14 mouse cellular contexts compared by ENCODE assay signal in the genomic region with DNA sequence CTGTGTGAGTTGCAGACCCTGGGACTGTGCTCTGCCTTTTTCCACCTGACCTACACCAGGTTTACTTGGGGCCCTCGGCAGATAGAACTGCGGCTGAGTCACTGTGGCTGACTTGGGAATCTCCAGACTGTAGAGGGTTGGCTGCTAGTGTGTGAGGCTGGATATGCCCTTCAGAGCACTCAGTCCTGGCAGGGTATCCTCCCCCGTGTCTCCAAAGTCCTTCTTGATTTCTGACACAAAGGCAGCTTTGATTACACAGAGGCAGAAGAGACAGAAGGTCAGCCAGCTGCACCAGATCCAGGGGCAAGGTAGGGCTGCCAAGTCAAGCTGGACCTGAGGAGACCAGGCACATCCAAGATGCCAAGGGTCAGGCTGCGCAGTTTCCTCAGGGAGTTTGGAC. TPM values are rescaled to one million over a fixed set of nuclear protein-coding genes. Genes with fewer than 3 reads are reported as not detected.
A peak's percentile ranks its signal among the peaks of the same experiment; 100 is the strongest.
DNase-seq lines count a peak whose midpoint lies in the region; ATAC-seq and TF ChIP-seq lines count a peak whose summit lies in the region.
"Had no signal": no experiment of that assay in that cellular context is flagged by ENCODE, and none has a peak within 500 bp of the region (broad histone marks: within the 10 kb centered on the region; RNA-seq: fewer than 3 reads in every experiment).

No protein-coding gene starts in this region.

- ATAC-seq in megakaryocyte, adult 5-6 weeks (ENCODE audit: poor library complexity, severe bottlenecking), result no peak
- no peak for ATAC-seq in intestine, embryonic 15.5 days
- ATAC-seq: inflammation-experienced regulatory T-cells, adult 6 months had no signal

- intact Hi-C loops in gastrocnemius, adult 2 months (cut with DNase I), result no loop called here

- 63% methylated on average over 4 of the region's 4 CpGs for WGBS in intestine, embryonic 15.5 days

- H3K4me3 ChIP-seq in gastrocnemius, adult 2 months, result no peak overlapping the region
- H3K4me3 ChIP-seq in megakaryocyte, embryonic 14.5 days (replicated peaks), result peak overlapping the region; percentile 66
- no peak overlapping the region for H3K4me3 ChIP-seq in intestine, embryonic 15.5 days (replicated peaks)
- H3K4me3 ChIP-seq: heart, embryonic 15.5 days; limb, embryonic 15.5 days had no signal

- no peak for TF ChIP-seq CTCF in gastrocnemius, adult 2 months (IDR thresholded peaks at IDR 0.05)

- no peaks in the 10 kb centered on the region for H3K9me3 ChIP-seq in megakaryocyte, embryonic 14.5 days
- H3K9me3 ChIP-seq in intestine, embryonic 15.5 days, result no peaks in the 10 kb centered on the region
- H3K9me3 ChIP-seq: G1E; heart, embryonic 15.5 days; limb, embryonic 15.5 days had no signal

- no peaks in the 10 kb centered on the region for H3K36me3 ChIP-seq in megakaryocyte, embryonic 14.5 days (replicated peaks; ENCODE audit: low read length)
- H3K36me3 ChIP-seq in intestine, embryonic 15.5 days, result no peaks in the 10 kb centered on the region
- H3K36me3 ChIP-seq: G1E; heart, embryonic 15.5 days; limb, embryonic 15.5 days had no signal

- H3K9ac ChIP-seq in intestine, embryonic 15.5 days, result no peak overlapping the region
- H3K9ac ChIP-seq: heart, embryonic 15.5 days; limb, embryonic 15.5 days had no signal

- DNase-seq in gastrocnemius, adult 2 months, result peak; percentile 56
- no peak for DNase-seq in gastrocnemius, postnatal 10 days
- DNase-seq in heart, adult 9 months (ENCODE audit: low spot score in 2 of 2), result peak; percentile 59 to 64
- DNase-seq in kidney, postnatal 14 days, result peak; percentile 59
- DNase-seq in thymus, adult 18-20 months, result no peak
- DNase-seq: B cell, adult 2 months; thymus, postnatal 4 days had no signal

- H3K4me2 ChIP-seq in intestine, embryonic 15.5 days (replicated peaks), result no peak overlapping the region
- H3K4me2 ChIP-seq: heart, embryonic 15.5 days; limb, embryonic 15.5 days had no signal

- H3K27me3 ChIP-seq in megakaryocyte, embryonic 14.5 days (replicated peaks), result peaks cover 15% of the 10 kb centered on the region
- H3K27me3 ChIP-seq in intestine, embryonic 15.5 days (replicated peaks), result no peaks in the 10 kb centered on the region
- H3K27me3 ChIP-seq: heart, embryonic 15.5 days; limb, embryonic 15.5 days had no signal

- peaks cover 27% of the 10 kb centered on the region for H3K4me1 ChIP-seq in megakaryocyte, embryonic 14.5 days
- H3K4me1 ChIP-seq in intestine, embryonic 15.5 days (replicated peaks), result 0 out of 2 replicates have a peak, but pooled peaks cover 2% of the 10 kb centered on the region
- H3K4me1 ChIP-seq: heart, embryonic 15.5 days had no signal

- H3K27ac ChIP-seq in gastrocnemius, adult 2 months, result peak overlapping the region; percentile 35
- H3K27ac ChIP-seq in intestine, embryonic 15.5 days, result no peak overlapping the region
- H3K27ac ChIP-seq: heart, embryonic 15.5 days; limb, embryonic 15.5 days had no signal

RNA-seq across cellular contexts. Expression of gene Rin3, which starts 11.4 kb away (rescaled TPM):
- total RNA-seq in gastrocnemius, adult 2 months (2021), result 10 to 100 TPM in 1 of 2 experiments, 1 to 10 TPM in 1; 6.4 to 14.3 TPM
- 10 to 100 TPM; 13.2 to 21.0 TPM for total RNA-seq in gastrocnemius, postnatal 10 days (2021)
- 117 and 151 TPM in 2 replicates for polyA plus RNA-seq in megakaryocyte, embryonic 14.5 days (2012; ENCODE audit: insufficient read depth, low replicate concordance)
- total RNA-seq in megakaryocyte, adult 5-6 weeks (2015), result 188 and 204 TPM in 2 replicates
- 121 and 157 TPM in 2 replicates for total RNA-seq in megakaryocyte, adult 5-6 weeks (2017)
- polyA plus RNA-seq in intestine, embryonic 15.5 days (2015; fragmentation: Nextera tagmentation; extraction: Ambion mirVana), result 9.4 and 11.8 TPM in 2 replicates

Comparison
In these comparisons a context has a peak if more than half of its experiments do, and no peak if none do; other contexts are left out.
1. DNase-seq: peak in gastrocnemius, adult 2 months (single experiment), heart, adult 9 months (2 of 2) and kidney, postnatal 14 days (single experiment); none in gastrocnemius, postnatal 10 days (single experiment) and thymus, adult 18-20 months (0 of 2).
2. RNA of gene Rin3, which starts 11.4 kb away (total RNA-seq): 121 to 204 TPM in megakaryocyte, adult 5-6 weeks; 13.2 to 21.0 TPM in gastrocnemius, postnatal 10 days and 6.4 to 14.3 TPM in gastrocnemius, adult 2 months; every median in the first group is over 4 times any median in the second.